Mouse (Mus musculus) gastrocnemius, adult 8-10 months (tissue): Measurements from ENCODE around the gene Olig3. TPM values are rescaled to one million over a fixed set of nuclear protein-coding genes. Genes with fewer than 3 reads are reported as not detected.
"Not testable (repeated sequence)": the region's sequence is repeated elsewhere in the genome, so short reads cannot be mapped to it uniquely, and the experiment has no call there.

Experiments
- DNase-seq, 2 experiments: peaks; one replicate each; pipeline ENCODE4 v3.0.0; 2022; ENCODE audit warnings: low spot score in 2 of 2
- total RNA-seq, 4 experiments: library from RNA; stranded (reverse); gene quantifications; 2 replicates each; pipeline ENCODE4 v1.2.4; 2022

Olig3 gene
- total RNA-seq, 4 experiments from 2014 or later, result not detected

GRCm38 (mm10) chr10:19361539-19362293 is 5.4 kb downstream of the Olig3 start:
- no peak for DNase-seq

GRCm38 (mm10) chr10:19362294-19362590 is 5.9 kb downstream of the Olig3 start:
- DNase-seq, result no peak

- no peak for DNase-seq
Observed at GRCm38 (mm10) chr10:19362861-19363260, 6.5 kb downstream of the Olig3 start.

- DNase-seq, result no peak
Observed at GRCm38 (mm10) chr10:19363365-19363764, 7.0 kb downstream of the Olig3 start.

GRCm38 (mm10) chr10:19369143-19369542 is 12.8 kb downstream of the Olig3 start:
- DNase-seq, result no peak

GRCm38 (mm10) chr10:19370146-19370545 is 13.8 kb downstream of the Olig3 start:
- no peak for DNase-seq

- DNase-seq, result no peak
Observed at GRCm38 (mm10) chr10:19372263-19372662, 15.9 kb downstream of the Olig3 start.

- DNase-seq, result no peak
Observed at GRCm38 (mm10) chr10:19373797-19374196, 17.5 kb downstream of the Olig3 start.

GRCm38 (mm10) chr10:19374311-19374710 is 18.0 kb downstream of the Olig3 start:
- DNase-seq, result no peak

GRCm38 (mm10) chr10:19375838-19376237 is 19.5 kb downstream of the Olig3 start:
- no peak for DNase-seq

- not testable (repeated sequence) for DNase-seq
Observed at GRCm38 (mm10) chr10:19380971-19381370, 24.6 kb downstream of the Olig3 start.

GRCm38 (mm10) chr10:19384176-19384575 is 27.8 kb downstream of the Olig3 start:
- no peak for DNase-seq

GRCm38 (mm10) chr10:19391819-19392218 is 35.5 kb downstream of the Olig3 start:
- no peak for DNase-seq

- no peak for DNase-seq
Observed at GRCm38 (mm10) chr10:19396485-19397137, 40.3 kb downstream of the Olig3 start.

GRCm38 (mm10) chr10:19397396-19397795 is 41.1 kb downstream of the Olig3 start:
- DNase-seq, result no peak

GRCm38 (mm10) chr10:19401136-19401535 is 44.8 kb downstream of the Olig3 start:
- DNase-seq, result no peak

- no peak for DNase-seq
Observed at GRCm38 (mm10) chr10:19404401-19404800, 48.1 kb downstream of the Olig3 start.

GRCm38 (mm10) chr10:19405959-19406358 is 49.6 kb downstream of the Olig3 start:
- DNase-seq, result no peak

GRCm38 (mm10) chr10:19407168-19407567 is 50.8 kb downstream of the Olig3 start:
- DNase-seq, result no peak
